Mouse (Mus musculus): ENCODE results near the gene Mgrn1. TPM values are rescaled to one million over a fixed set of nuclear protein-coding genes. Genes with fewer than 3 reads are reported as not detected.

Gene Mgrn1
- polyA plus RNA-seq, 1 experiment from 2014 or later: 81.1 TPM

DNA sequence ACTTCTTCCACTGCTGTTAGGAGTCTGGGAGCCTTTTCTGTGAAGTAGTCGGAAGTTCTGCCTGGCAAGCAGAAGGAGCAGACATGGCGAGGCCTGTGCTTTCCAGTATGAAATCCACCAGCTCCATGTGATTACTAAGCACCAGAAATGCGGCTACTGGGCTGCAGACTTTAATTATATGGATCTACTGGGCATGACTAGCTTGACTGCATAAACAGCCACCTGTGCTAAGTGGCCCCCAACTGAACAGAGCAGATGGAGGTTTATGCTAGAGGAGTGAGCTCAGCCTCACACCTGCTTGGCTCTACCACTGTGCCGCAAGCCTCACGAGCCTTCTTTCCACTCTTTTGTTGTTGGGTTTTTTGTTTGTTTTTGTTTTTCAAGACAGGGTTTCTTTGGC, 88.5 kb downstream of the Mgrn1 start:
- no peak overlapping the region for H3K4me2 ChIP-seq (ENCODE audit: low read depth, low read length)
- no peak overlapping the region for H3K4me3 ChIP-seq (replicated peaks; ENCODE audit: low read length)
- ATAC-seq (ENCODE audit: insufficient read depth, low FRiP score): no peak
- no peak overlapping the region for H3K9ac ChIP-seq (ENCODE audit: low read length)
- no peaks in the 10 kb centered on the region for H3K4me1 ChIP-seq (ENCODE audit: control insufficient read depth, insufficient read depth, low read length)
- H3K36me3 ChIP-seq (ENCODE audit: control insufficient read depth, insufficient read depth, low read length): no peaks in the 10 kb centered on the region
- no peak overlapping the region for H3K27ac ChIP-seq (ENCODE audit: low read length)
- WGBS: 79% methylated on average over 5 of the region's 5 CpGs
- H3K27me3 ChIP-seq (ENCODE audit: control insufficient read depth, insufficient read depth, low read length): no peaks in the 10 kb centered on the region
- H3K9me3 ChIP-seq (replicated peaks; ENCODE audit: control insufficient read depth, low read length): no peaks in the 10 kb centered on the region

DNA sequence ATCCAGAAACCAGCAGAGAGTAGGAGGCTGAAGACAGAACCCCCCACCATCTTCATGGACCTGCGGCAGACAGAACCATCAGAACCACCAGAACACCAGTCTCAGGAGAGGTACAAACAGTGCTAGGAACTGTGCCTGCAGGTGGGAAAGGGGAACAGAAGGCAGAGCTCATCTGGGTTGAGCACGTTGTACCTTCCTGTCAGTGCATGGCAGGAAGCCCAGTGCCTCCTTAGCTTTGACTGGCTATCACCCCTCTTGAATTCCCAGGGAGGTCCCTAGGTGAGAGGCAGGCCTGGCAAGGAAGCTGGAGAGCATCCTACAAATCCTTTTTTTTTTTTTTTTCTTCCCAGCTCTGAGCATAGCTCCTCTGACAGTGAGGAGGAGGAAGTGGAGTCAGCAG, 90.1 kb downstream of the Mgrn1 start:
- no peaks in the 10 kb centered on the region for H3K27me3 ChIP-seq (ENCODE audit: control insufficient read depth, insufficient read depth, low read length)
- no peaks in the 10 kb centered on the region for H3K36me3 ChIP-seq (ENCODE audit: control insufficient read depth, insufficient read depth, low read length)
- no peak overlapping the region for H3K27ac ChIP-seq (ENCODE audit: low read length)
- no peak for ATAC-seq (ENCODE audit: insufficient read depth, low FRiP score)
- H3K4me3 ChIP-seq (replicated peaks; ENCODE audit: low read length): no peak overlapping the region
- H3K4me2 ChIP-seq (ENCODE audit: low read depth, low read length): no peak overlapping the region
- no peaks in the 10 kb centered on the region for H3K9me3 ChIP-seq (replicated peaks; ENCODE audit: control insufficient read depth, low read length)
- no peaks in the 10 kb centered on the region for H3K4me1 ChIP-seq (ENCODE audit: control insufficient read depth, insufficient read depth, low read length)
- 71% methylated on average over 2 of the region's 2 CpGs for WGBS
- no peak overlapping the region for H3K9ac ChIP-seq (ENCODE audit: low read length)

DNA sequence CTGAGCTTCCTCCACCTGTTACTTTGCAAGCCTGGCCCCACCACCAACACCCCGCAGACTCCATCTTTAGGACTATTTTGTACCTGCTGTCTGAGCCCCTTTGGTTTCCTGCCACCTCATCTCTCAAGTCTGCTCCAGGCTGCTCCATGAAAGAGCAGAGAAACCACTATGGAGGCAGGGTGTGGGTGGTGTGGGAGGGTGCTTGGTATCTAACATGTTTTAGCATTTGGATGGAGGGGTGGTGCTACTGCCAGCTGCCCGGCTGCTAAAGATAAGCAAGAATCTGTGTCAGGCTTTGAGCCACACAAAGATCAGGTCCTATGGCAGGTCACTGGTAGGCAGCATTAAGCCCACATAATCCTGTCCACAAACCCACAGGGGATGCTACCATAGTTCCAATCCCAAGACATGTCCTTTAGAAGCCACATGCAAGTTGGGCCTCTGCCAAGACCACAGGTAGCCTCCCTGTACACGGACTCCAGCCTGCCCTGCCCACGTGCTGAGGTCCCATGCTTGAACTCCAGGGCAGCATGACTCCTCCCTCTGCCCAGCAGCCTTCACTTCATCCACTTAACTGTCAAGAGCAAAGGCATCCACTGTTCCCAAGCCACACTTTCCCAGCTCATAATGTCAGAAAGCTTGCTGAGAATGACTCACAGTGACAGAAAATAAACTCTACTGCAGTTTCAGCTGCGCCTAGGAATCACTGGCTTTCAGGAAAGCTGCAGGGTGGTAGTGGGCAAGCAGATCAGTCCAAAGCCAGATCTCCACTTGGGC, 92.4 kb downstream of the Mgrn1 start:
- ATAC-seq (ENCODE audit: insufficient read depth, low FRiP score): no peak

GRCm38 (mm10) chr16:4979755-4980380, 93.8 kb downstream of the Mgrn1 start:
- H3K9me3 ChIP-seq (replicated peaks; ENCODE audit: control insufficient read depth, low read length): no peaks in the 10 kb centered on the region
- H3K4me3 ChIP-seq (replicated peaks; ENCODE audit: low read length): no peak overlapping the region
- no peak overlapping the region for H3K4me2 ChIP-seq (ENCODE audit: low read depth, low read length)
- WGBS: 76% methylated on average over 4 of the region's 4 CpGs
- no peak overlapping the region for H3K27ac ChIP-seq (ENCODE audit: low read length)
- no peaks in the 10 kb centered on the region for H3K4me1 ChIP-seq (ENCODE audit: control insufficient read depth, insufficient read depth, low read length)
- ATAC-seq (ENCODE audit: insufficient read depth, low FRiP score): no peak
- H3K36me3 ChIP-seq (ENCODE audit: control insufficient read depth, insufficient read depth, low read length): no peaks in the 10 kb centered on the region
- H3K27me3 ChIP-seq (ENCODE audit: control insufficient read depth, insufficient read depth, low read length): no peaks in the 10 kb centered on the region
- H3K9ac ChIP-seq (ENCODE audit: low read length): no peak overlapping the region

More for the DNA sequence above, 92.4 kb downstream of the Mgrn1 start:
- WGBS: 44% methylated on average over 5 of the region's 5 CpGs
- no peak overlapping the region for H3K4me3 ChIP-seq (replicated peaks; ENCODE audit: low read length)
- no peaks in the 10 kb centered on the region for H3K36me3 ChIP-seq (ENCODE audit: control insufficient read depth, insufficient read depth, low read length)
- H3K4me2 ChIP-seq (ENCODE audit: low read depth, low read length): no peak overlapping the region
- H3K4me1 ChIP-seq (ENCODE audit: control insufficient read depth, insufficient read depth, low read length): no peaks in the 10 kb centered on the region
- no peaks in the 10 kb centered on the region for H3K27me3 ChIP-seq (ENCODE audit: control insufficient read depth, insufficient read depth, low read length)
- H3K9ac ChIP-seq (ENCODE audit: low read length): no peak overlapping the region
- H3K9me3 ChIP-seq (replicated peaks; ENCODE audit: control insufficient read depth, low read length): no peaks in the 10 kb centered on the region
- no peak overlapping the region for H3K27ac ChIP-seq (ENCODE audit: low read length)

- Histone ChIP-seq H3K27me3 (ENCODE audit: control insufficient read depth, insufficient read depth, low read length) (no peaks in the 10 kb centered on the region), H3K36me3 (ENCODE audit: control insufficient read depth, insufficient read depth, low read length) (no peaks in the 10 kb centered on the region), H3K27ac (ENCODE audit: low read length) (no peak overlapping the region), H3K9me3 (replicated peaks; ENCODE audit: control insufficient read depth, low read length) (no peaks in the 10 kb centered on the region), H3K9ac (ENCODE audit: low read length) (no peak overlapping the region), H3K4me3 (replicated peaks; ENCODE audit: low read length) (no peak overlapping the region), H3K4me2 (ENCODE audit: low read depth, low read length) (no peak overlapping the region), H3K4me1 (ENCODE audit: control insufficient read depth, insufficient read depth, low read length) (no peaks in the 10 kb centered on the region)
- ATAC-seq (ENCODE audit: insufficient read depth, low FRiP score): no peak
- 88% methylated on average over 12 of the region's 12 CpGs for WGBS
Observed at GRCm38 (mm10) chr16:4984717-4985116, 98.7 kb downstream of the Mgrn1 start.

Other genes with a start within 250 kb of the Mgrn1 start
- 18.3 and 18.4 TPM in 2 replicates for gene Vasn, start 246.3 kb upstream of the Mgrn1 start, polyA plus RNA-seq (2015; fragmentation: Nextera tagmentation; extraction: Ambion mirVana)
- 73.1 and 76.6 TPM in 2 replicates for gene Dnaja3, start 246.3 kb upstream of the Mgrn1 start, polyA plus RNA-seq (2015; fragmentation: Nextera tagmentation; extraction: Ambion mirVana)
- gene Coro7, start 206.5 kb upstream of the Mgrn1 start, polyA plus RNA-seq (2015; fragmentation: Nextera tagmentation; extraction: Ambion mirVana): 19.7 and 20.6 TPM in 2 replicates
- gene Nmral1, start 166.9 kb upstream of the Mgrn1 start, polyA plus RNA-seq (2015; fragmentation: Nextera tagmentation; extraction: Ambion mirVana): 44.7 and 45.6 TPM in 2 replicates
- gene Hmox2, start 159.9 kb upstream of the Mgrn1 start, polyA plus RNA-seq (2015; fragmentation: Nextera tagmentation; extraction: Ambion mirVana): 83.3 and 85.2 TPM in 2 replicates
- gene Cdip1, start 96.0 kb upstream of the Mgrn1 start, polyA plus RNA-seq (2015; fragmentation: Nextera tagmentation; extraction: Ambion mirVana): 75.8 and 82.0 TPM in 2 replicates
- 0.27 and 0.47 TPM in 2 replicates for gene 4930562C15Rik, start 50.8 kb upstream of the Mgrn1 start, polyA plus RNA-seq (2015; fragmentation: Nextera tagmentation; extraction: Ambion mirVana)
- gene Ubald1, start 5.9 kb upstream of the Mgrn1 start, polyA plus RNA-seq (2015; fragmentation: Nextera tagmentation; extraction: Ambion mirVana): 31.5 and 36.3 TPM in 2 replicates
- 125 and 136 TPM in 2 replicates for gene Nudt16l1, start 52.5 kb downstream of the Mgrn1 start, polyA plus RNA-seq (2015; fragmentation: Nextera tagmentation; extraction: Ambion mirVana)
- 48.6 and 54.3 TPM in 2 replicates for gene Anks3, start 78.0 kb downstream of the Mgrn1 start, polyA plus RNA-seq (2015; fragmentation: Nextera tagmentation; extraction: Ambion mirVana)
- not detected in 2 replicates for gene Sept12, start 111.6 kb downstream of the Mgrn1 start, polyA plus RNA-seq (2015; fragmentation: Nextera tagmentation; extraction: Ambion mirVana)
- 57.6 and 68.8 TPM in 2 replicates for gene Smim22, start 121.0 kb downstream of the Mgrn1 start, polyA plus RNA-seq (2015; fragmentation: Nextera tagmentation; extraction: Ambion mirVana)
- 50.6 and 51.9 TPM in 2 replicates for gene Rogdi, start 127.3 kb downstream of the Mgrn1 start, polyA plus RNA-seq (2015; fragmentation: Nextera tagmentation; extraction: Ambion mirVana)
- gene Glyr1, start 163.6 kb downstream of the Mgrn1 start, polyA plus RNA-seq (2015; fragmentation: Nextera tagmentation; extraction: Ambion mirVana): 139 and 142 TPM in 2 replicates
- 11.7 and 13.3 TPM in 2 replicates for gene Ubn1, start 163.8 kb downstream of the Mgrn1 start, polyA plus RNA-seq (2015; fragmentation: Nextera tagmentation; extraction: Ambion mirVana)
- gene Ppl, start 246.2 kb downstream of the Mgrn1 start, polyA plus RNA-seq (2015; fragmentation: Nextera tagmentation; extraction: Ambion mirVana): 62.8 and 101 TPM in 2 replicates